In genomic region chr6:32328028-32328427, GRCm38 (mm10) we compare ENCODE assay signal across 8 mouse cellular contexts.
DNase-seq lines count a peak whose midpoint lies in the region; ATAC-seq and TF ChIP-seq lines count a peak whose summit lies in the region.

No protein-coding gene starts in this region.

- peak; percentile 57 for TF ChIP-seq RAD21 in MEL (IDR thresholded peaks at IDR 0.05; ENCODE audit: low read depth, low read length)

- TF ChIP-seq EP300 in MEL (IDR thresholded peaks at IDR 0.05; ENCODE audit: low read depth in 1 of 2, low read length in 2 of 2), result no peak

- no peak overlapping the region for H3K4me2 ChIP-seq in forebrain, embryonic 16.5 days (ENCODE audit: low read length)

- no peak overlapping the region for H3K9ac ChIP-seq in MEL (ENCODE audit: control insufficient read depth, low read depth, low read length, poor library complexity, severe bottlenecking)
- no peak overlapping the region for H3K9ac ChIP-seq in forebrain, embryonic 16.5 days (replicated peaks; ENCODE audit: low read depth, low read length)

- H3K36me3 ChIP-seq in MEL (ENCODE audit: control insufficient read depth in 1 of 2, insufficient read depth in 2 of 2, low read length in 2 of 2), result no peaks in the 10 kb centered on the region
- no peaks in the 10 kb centered on the region for H3K36me3 ChIP-seq in forebrain, embryonic 16.5 days (ENCODE audit: control insufficient read depth, insufficient read depth)

- no peak for TF ChIP-seq POLR2A in MEL (IDR thresholded peaks at IDR 0.05; ENCODE audit: control insufficient read depth in 1 of 2, insufficient read depth in 1 of 2, low read depth in 1 of 2, low read length in 2 of 2, poor library complexity in 1 of 2)

- no peak overlapping the region for H3K27ac ChIP-seq in MEL (ENCODE audit: control insufficient read depth, low read depth, low read length)
- no peak overlapping the region for H3K27ac ChIP-seq in forebrain, embryonic 16.5 days (ENCODE audit: low read length)

- H3K4me3 ChIP-seq in MEL (ENCODE audit: control insufficient read depth in 1 of 2, insufficient read depth in 1 of 2, low read depth in 2 of 2, low read length in 2 of 2), result no peak overlapping the region
- no peak overlapping the region for H3K4me3 ChIP-seq in forebrain, embryonic 16.5 days (replicated peaks; ENCODE audit: low read length)

- 1% methylated on average over 8 of the region's 8 CpGs for WGBS in forebrain, embryonic 16.5 days

- TF ChIP-seq CTCF in MEL (IDR thresholded peaks at IDR 0.05 in 2 of 3, conservative IDR thresholded peaks at IDR 0.05 in 1 of 3; ENCODE audit: control insufficient read depth in 1 of 3, insufficient read depth in 1 of 3, low read depth in 2 of 3, low read length in 3 of 3, poor library complexity in 1 of 3, severe bottlenecking in 1 of 3), result peak; percentile 47 to 81 (median 59)

- H3K79me2 ChIP-seq in MEL (ENCODE audit: control insufficient read depth, insufficient read depth, low read length, poor library complexity), result no peaks in the 10 kb centered on the region

- no peaks in the 10 kb centered on the region for H3K9me3 ChIP-seq in MEL (replicated peaks; ENCODE audit: insufficient read depth, low read length)
- H3K9me3 ChIP-seq in forebrain, embryonic 16.5 days (ENCODE audit: control insufficient read depth, low read length), result no peaks in the 10 kb centered on the region

- DNase-seq in MEL (ENCODE audit: low read depth, low spot score), result peak; percentile 30
- DNase-seq in cerebellum, adult 11-12 months, result peak; percentile 68
- DNase-seq in layer of hippocampus, adult 8-10 months (ENCODE audit: low spot score in 2 of 2), result peak; percentile 48 to 70
- DNase-seq in lung, postnatal 14 days, result peak; percentile 78
- DNase-seq in retina, postnatal 7 days (ENCODE audit: low read depth, low spot score), result peak; percentile 57
- peak; percentile 59 to 60 for DNase-seq in urinary bladder, postnatal 36 days (ENCODE audit: low spot score in 2 of 2)

- no peaks in the 10 kb centered on the region for H3K27me3 ChIP-seq in MEL (ENCODE audit: control insufficient read depth in 1 of 2, insufficient read depth in 2 of 2, low read length in 2 of 2)
- H3K27me3 ChIP-seq in forebrain, embryonic 16.5 days (replicated peaks; ENCODE audit: control insufficient read depth, insufficient read depth, low read length), result no peaks in the 10 kb centered on the region

- no peaks in the 10 kb centered on the region for H3K4me1 ChIP-seq in MEL (ENCODE audit: control insufficient read depth in 1 of 2, insufficient read depth in 2 of 2, low read length in 2 of 2)
- peaks cover 34% of the 10 kb centered on the region for H3K4me1 ChIP-seq in forebrain, embryonic 16.5 days (replicated peaks; ENCODE audit: control insufficient read depth, insufficient read depth, low read length)

- ATAC-seq in forebrain, embryonic 16.5 days, result peak; percentile 64
- ATAC-seq in hematopoietic stem cell, adult 5-6 weeks (replicated peaks in 1 of 2; ENCODE audit: insufficient read depth in 1 of 2, low FRiP score in 2 of 2, low TSS enrichment in 1 of 2, low read depth in 1 of 2, poor library complexity in 2 of 2, severe bottlenecking in 2 of 2), result peak; percentile 84 to 91

TF ChIP-seq in MEL, 35 proteins besides CTCF, POLR2A, EP300 and RAD21:
- TF ChIP-seq SMC3 (IDR thresholded peaks at IDR 0.05; ENCODE audit: low read depth, low read length), result peak; percentile 71
- TF ChIP-seq ZC3H11A (IDR thresholded peaks at IDR 0.05; ENCODE audit: low read depth, low read length), result peak; percentile 27; the same call in 1 of the 2 replicates
- no peak for TF ChIP-seq MAFK (IDR thresholded peaks at IDR 0.05; ENCODE audit: borderline replicate concordance, low read depth, low read length)
